9 mouse cellular contexts compared by ENCODE assay signal in genomic region chr7:62418346-62418745, GRCm38 (mm10). TPM values are rescaled to one million over a fixed set of nuclear protein-coding genes. Genes with fewer than 3 reads are reported as not detected.
A peak's percentile ranks its signal among the peaks of the same experiment; 100 is the strongest.
DNase-seq lines count a peak whose midpoint lies in the region; ATAC-seq lines count a peak whose summit lies in the region.
"Had no signal": no experiment of that assay in that cellular context is flagged by ENCODE, and none has a peak within 500 bp of the region (broad histone marks: within the 10 kb centered on the region; RNA-seq: fewer than 3 reads in every experiment).

No protein-coding gene starts in this region.

- 62% methylated on average over 9 of the region's 9 CpGs for WGBS in neural tube, embryonic 11.5 days
- 75% methylated on average over 9 of the region's 9 CpGs for WGBS in limb, embryonic 13.5 days

- H3K4me1 ChIP-seq in neural tube, embryonic 11.5 days (ENCODE audit: control insufficient read depth, insufficient read depth, low read length), result no peaks in the 10 kb centered on the region
- H3K4me1 ChIP-seq in limb, embryonic 13.5 days, result peaks cover 10% of the 10 kb centered on the region
- H3K4me1 ChIP-seq: liver, embryonic 13.5 days had no signal

- H3K36me3 ChIP-seq in neural tube, embryonic 11.5 days (ENCODE audit: control insufficient read depth, insufficient read depth, low read length), result no peaks in the 10 kb centered on the region
- H3K36me3 ChIP-seq in limb, embryonic 13.5 days, result no peaks in the 10 kb centered on the region
- H3K36me3 ChIP-seq: liver, embryonic 13.5 days had no signal

- peak; percentile 17 to 21 for DNase-seq in cerebellum, postnatal 14 days
- no peak for DNase-seq in cerebellum, adult 11-12 months
- no peak for DNase-seq in neural tube, embryonic 11.5 days (ENCODE audit: low spot score)
- no peak for DNase-seq in neural tube, embryonic 10.5 days (ENCODE audit: extremely low spot score, low spot score)
- DNase-seq in thymus, postnatal 10 days (ENCODE audit: low spot score in 2 of 2), result no peak
- no peak for DNase-seq in adrenal gland, postnatal 10 days
- DNase-seq in spleen, postnatal 4 days (ENCODE audit: low spot score in 2 of 2), result no peak
- DNase-seq: liver, embryonic 13.5 days had no signal

- no peak for ATAC-seq in neural tube, embryonic 11.5 days (ENCODE audit: insufficient read depth, low FRiP score, low TSS enrichment)
- no peak for ATAC-seq in limb, embryonic 13.5 days (ENCODE audit: low FRiP score, low read depth)

- no peaks in the 10 kb centered on the region for H3K27me3 ChIP-seq in neural tube, embryonic 11.5 days (ENCODE audit: control insufficient read depth, insufficient read depth, low read length)
- H3K27me3 ChIP-seq in limb, embryonic 13.5 days, result peaks cover 4% of the 10 kb centered on the region; the same call in 1 of the 2 replicates
- H3K27me3 ChIP-seq: liver, embryonic 13.5 days had no signal

- peak overlapping the region; percentile 64 for H3K4me2 ChIP-seq in neural tube, embryonic 11.5 days (ENCODE audit: low read depth)
- H3K4me2 ChIP-seq in limb, embryonic 13.5 days (replicated peaks), result peak overlapping the region; percentile 81

- H3K4me3 ChIP-seq in neural tube, embryonic 11.5 days (ENCODE audit: low read depth, low read length), result peak overlapping the region; percentile 73
- peak overlapping the region; percentile 70 for H3K4me3 ChIP-seq in limb, embryonic 13.5 days

- peak overlapping the region; percentile 92; the same call in 1 of the 2 replicates for H3K9ac ChIP-seq in neural tube, embryonic 11.5 days (ENCODE audit: low read length)
- H3K9ac ChIP-seq in limb, embryonic 13.5 days, result 0 out of 2 replicates have a peak overlapping the region, but pooled peaks have one; percentile 83
- H3K9ac ChIP-seq: liver, embryonic 13.5 days had no signal

- H3K9me3 ChIP-seq in neural tube, embryonic 11.5 days (ENCODE audit: control insufficient read depth, low read length), result no peaks in the 10 kb centered on the region
- peaks cover 14% of the 10 kb centered on the region for H3K9me3 ChIP-seq in limb, embryonic 13.5 days
- H3K9me3 ChIP-seq: liver, embryonic 13.5 days had no signal

- 0 out of 2 replicates have a peak overlapping the region, but pooled peaks have one; percentile 23 for H3K27ac ChIP-seq in neural tube, embryonic 11.5 days (ENCODE audit: low read depth, low read length)
- no peak overlapping the region for H3K27ac ChIP-seq in limb, embryonic 13.5 days
- H3K27ac ChIP-seq: liver, embryonic 13.5 days had no signal

RNA-seq across cellular contexts. Expression of gene Mkrn3, which starts 1.6 kb away (rescaled TPM):
- polyA plus RNA-seq in neural tube, embryonic 11.5 days (2014; fragmentation: Nextera tagmentation; extraction: Ambion mirVana), result 12.7 and 13.2 TPM in 2 replicates
- 7.8 and 8.3 TPM in 2 replicates for polyA plus RNA-seq in limb, embryonic 13.5 days (2015; fragmentation: Nextera tagmentation; extraction: Ambion mirVana)
- 1 to 10 TPM; 1.3 to 2.4 TPM for total RNA-seq in adrenal gland, postnatal 10 days (2021)

RNA-seq across cellular contexts. Expression of gene Magel2, which starts 41.5 kb away (rescaled TPM):
- polyA plus RNA-seq in neural tube, embryonic 11.5 days (2014; fragmentation: Nextera tagmentation; extraction: Ambion mirVana), result 6.0 and 7.5 TPM in 2 replicates
- polyA plus RNA-seq in limb, embryonic 13.5 days (2015; fragmentation: Nextera tagmentation; extraction: Ambion mirVana), result 5.0 and 5.4 TPM in 2 replicates
- 1 to 10 TPM; 2.8 to 9.1 TPM for total RNA-seq in adrenal gland, postnatal 10 days (2021)

RNA-seq across cellular contexts. Expression of gene Peg12, which starts 46.0 kb away (rescaled TPM):
- 61.6 and 63.7 TPM in 2 replicates for polyA plus RNA-seq in neural tube, embryonic 11.5 days (2014; fragmentation: Nextera tagmentation; extraction: Ambion mirVana)
- 43.4 and 46.2 TPM in 2 replicates for polyA plus RNA-seq in limb, embryonic 13.5 days (2015; fragmentation: Nextera tagmentation; extraction: Ambion mirVana)
- 1 to 10 TPM; 3.6 to 4.8 TPM for total RNA-seq in adrenal gland, postnatal 10 days (2021)

Comparison
In these comparisons a context has a peak if more than half of its experiments do, and no peak if none do; other contexts are left out.
1. DNase-seq: peak in cerebellum, postnatal 14 days (2 of 2); none in cerebellum, adult 11-12 months (single experiment), neural tube, embryonic 11.5 days (single experiment), neural tube, embryonic 10.5 days (single experiment), thymus, postnatal 10 days (0 of 2), adrenal gland, postnatal 10 days (single experiment) and spleen, postnatal 4 days (0 of 2).